Mouse (Mus musculus) frontal cortex, postnatal 36 days (tissue): ENCODE results near the gene Gm20905.
"Not testable (repeated sequence)": the region's sequence is repeated elsewhere in the genome, so short reads cannot be mapped to it uniquely, and the experiment has no call there.

Source experiments
- DNase-seq, 2 experiments: peaks; one replicate each; pipeline ENCODE4 v3.0.0; 2022; ENCODE audit warnings: low spot score in 2 of 2

Gene Gm20905

DNA sequence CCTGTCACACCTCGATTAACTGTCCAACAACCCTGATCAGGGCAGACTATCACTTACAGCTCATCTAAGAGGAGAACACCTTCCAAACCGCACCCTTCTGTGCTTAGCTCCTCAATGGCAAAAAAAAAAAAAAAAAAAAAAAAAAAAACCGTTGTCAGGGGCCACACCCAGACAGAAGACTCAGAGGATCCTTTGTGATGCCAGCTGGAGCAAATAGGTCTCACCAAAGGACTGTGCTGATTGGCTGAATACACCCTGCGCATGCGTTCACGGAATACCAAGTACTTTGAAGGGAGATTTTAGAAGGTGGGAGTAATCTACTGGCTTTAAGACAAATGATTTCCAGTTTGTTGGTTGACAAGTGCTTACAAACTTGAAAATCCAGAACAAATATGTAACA is at the start of gene Gm20905:
Gene Gm20905, minus strand, starts transcription at position 101 of the 400 bp plus-strand sequence.
- DNase-seq = not testable (repeated sequence)
